Mouse (Mus musculus) gastrocnemius, postnatal 25 days (tissue): ENCODE results near the gene Gm28047. TPM values are rescaled to one million over a fixed set of nuclear protein-coding genes. Genes with fewer than 3 reads are reported as not detected.

Source experiments
- DNase-seq: peaks from one replicate; pipeline ENCODE4 v3.0.0; 2022
- total RNA-seq, 2 experiments: library from RNA; stranded (reverse); gene quantifications; 1 replicate in 1 of 2; 2 replicates in 1 of 2; pipeline ENCODE4 v1.2.3; 2021

Gm28047 gene
- total RNA-seq, 2 experiments from 2014 or later = 1.0 TPM; not detected in 1

DNA sequence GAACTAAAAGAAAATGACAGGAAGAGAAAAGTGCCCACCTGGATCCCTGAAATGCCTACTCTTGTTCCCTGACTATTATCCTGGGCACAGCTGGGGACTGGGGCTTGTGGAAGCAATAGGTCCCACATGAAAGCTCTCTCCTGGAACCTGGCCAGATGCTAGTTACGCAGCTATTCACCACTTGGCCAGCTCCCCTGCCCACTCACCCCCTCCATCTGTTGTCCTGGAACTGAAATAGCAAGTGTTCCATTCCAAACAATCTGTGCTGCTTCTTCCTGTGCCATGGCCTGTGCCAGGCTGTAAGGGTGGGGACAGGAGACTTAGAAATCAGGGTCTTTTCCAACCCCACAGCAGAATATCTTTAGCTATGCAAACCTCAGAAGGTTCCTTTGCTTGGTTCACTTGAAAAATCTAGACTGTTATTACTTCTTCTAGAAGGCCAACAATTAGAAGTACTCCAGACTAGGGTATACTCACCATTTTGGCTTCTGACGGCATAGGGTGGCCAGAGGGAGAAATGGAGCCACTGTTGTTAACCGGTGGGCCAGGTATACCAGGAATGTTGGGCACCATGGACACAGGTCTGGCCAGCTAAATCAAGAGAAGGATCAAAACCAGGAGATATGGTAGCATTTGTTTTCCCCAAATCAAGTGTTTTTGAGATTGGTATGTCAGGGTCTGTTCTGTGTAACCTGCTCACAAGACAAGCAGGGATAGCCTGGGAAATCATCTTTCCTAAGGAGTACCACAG, 78.0 kb downstream of the Gm28047 start:
- DNase-seq = peak; percentile 34

- DNase-seq = no peak
Observed at GRCm38 (mm10) chr15:102546246-102546645, 78.6 kb downstream of the Gm28047 start.

GRCm38 (mm10) chr15:102544801-102545200, 80.1 kb downstream of the Gm28047 start:
- DNase-seq = no peak

- DNase-seq = no peak
Observed at GRCm38 (mm10) chr15:102533926-102534325, 90.9 kb downstream of the Gm28047 start.

GRCm38 (mm10) chr15:102532106-102532900, 92.6 kb downstream of the Gm28047 start:
- DNase-seq = no peak

DNA sequence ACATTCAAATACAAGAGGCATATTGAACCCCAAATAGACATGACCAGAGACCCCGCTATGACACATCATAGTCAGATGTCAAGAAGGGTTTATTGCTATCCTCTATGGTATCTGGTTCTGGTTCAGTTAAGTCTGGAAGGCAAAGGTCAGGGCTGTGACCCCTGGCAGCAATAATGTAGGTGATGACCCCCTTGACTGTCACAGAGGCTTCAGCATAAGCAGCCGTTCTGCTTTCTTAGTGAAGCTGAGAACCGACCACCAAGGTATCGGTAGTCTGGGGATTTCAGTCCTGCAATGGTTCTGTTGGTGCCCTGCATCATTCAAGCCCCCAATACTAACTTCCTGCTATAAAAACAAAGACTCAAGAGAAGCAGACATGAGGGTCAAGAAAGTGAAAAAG, 93.3 kb downstream of the Gm28047 start:
- no peak for DNase-seq

- DNase-seq = no peak
Observed at GRCm38 (mm10) chr15:102530566-102530965, 94.3 kb downstream of the Gm28047 start.

DNA sequence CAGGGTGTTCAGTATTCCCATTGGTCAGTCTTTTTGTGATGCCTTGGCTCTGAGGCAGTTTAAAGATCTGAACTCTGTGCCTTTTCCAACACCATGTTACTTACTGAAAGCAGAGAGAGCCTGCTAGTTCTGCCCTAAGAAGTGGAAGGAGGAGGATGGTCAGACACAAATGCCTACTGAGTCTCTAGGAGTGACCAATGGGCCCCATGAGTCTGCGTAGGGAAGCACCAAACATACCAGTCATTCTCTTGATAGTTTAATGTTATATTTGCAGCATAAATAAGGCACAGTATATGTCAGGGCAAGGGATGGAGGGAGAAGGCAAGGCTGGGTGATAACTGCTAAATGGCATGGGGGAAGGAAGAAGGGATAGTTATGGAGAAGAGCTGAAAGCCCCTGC, 96.5 kb downstream of the Gm28047 start:
- no peak for DNase-seq

GRCm38 (mm10) chr15:102527936-102528335, 96.9 kb downstream of the Gm28047 start:
- no peak for DNase-seq

GRCm38 (mm10) chr15:102526111-102527002, 98.5 kb downstream of the Gm28047 start:
- no peak for DNase-seq

DNA sequence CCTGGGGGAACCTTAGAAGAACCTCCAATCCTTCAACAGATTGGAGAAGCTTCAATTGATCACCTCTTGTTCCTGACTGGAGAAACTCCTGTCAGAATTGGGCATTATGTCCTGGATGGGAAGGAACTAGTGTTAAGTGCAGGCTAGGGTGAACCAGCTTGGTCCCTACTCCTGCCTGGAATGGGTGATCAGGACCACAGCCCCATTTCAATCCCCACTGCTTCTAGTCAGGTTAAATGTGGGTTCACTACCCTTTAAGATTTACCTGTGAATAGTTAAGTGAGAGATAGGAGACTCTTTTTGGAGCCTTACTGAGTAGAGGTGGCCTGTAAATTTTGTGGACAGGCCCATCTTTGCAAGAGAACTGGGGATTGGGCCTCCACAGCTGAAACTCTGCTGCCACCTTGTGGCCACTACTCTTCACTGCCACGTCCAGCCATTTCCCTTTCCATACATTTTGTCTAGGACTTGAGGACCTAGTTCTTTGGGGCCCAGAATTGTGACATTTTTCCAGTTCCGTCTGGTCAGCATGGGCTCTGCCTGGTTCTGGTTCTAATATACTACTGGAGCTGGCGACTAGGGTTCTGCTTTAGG, 99.9 kb downstream of the Gm28047 start, which contains the start of gene Npff:
Gene Npff (minus strand): TSS at position 51 of the 594 bp plus-strand sequence.
- no peak for DNase-seq

GRCm38 (mm10) chr15:102521480-102521879, 103.4 kb downstream of the Gm28047 start:
- no peak for DNase-seq

DNA sequence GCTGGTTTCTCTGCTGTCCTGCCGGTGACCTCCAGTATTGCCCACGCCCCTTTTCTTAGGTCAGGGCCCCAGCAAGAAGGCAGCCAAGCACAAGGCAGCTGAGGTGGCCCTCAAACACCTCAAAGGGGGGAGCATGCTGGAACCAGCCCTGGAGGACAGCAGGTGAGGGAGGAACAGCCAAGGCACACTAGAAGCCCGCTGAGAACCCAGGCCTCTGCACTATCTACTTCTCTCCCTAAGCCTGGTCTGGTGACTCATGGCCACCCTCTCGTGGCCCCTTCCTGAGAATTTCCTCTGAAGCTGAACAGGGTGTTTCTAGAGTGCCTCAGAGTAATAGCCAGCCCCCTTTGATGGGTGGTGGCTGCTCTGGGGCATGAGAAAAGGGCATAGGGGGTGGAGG, 104.5 kb downstream of the Gm28047 start:
- DNase-seq = no peak

DNA sequence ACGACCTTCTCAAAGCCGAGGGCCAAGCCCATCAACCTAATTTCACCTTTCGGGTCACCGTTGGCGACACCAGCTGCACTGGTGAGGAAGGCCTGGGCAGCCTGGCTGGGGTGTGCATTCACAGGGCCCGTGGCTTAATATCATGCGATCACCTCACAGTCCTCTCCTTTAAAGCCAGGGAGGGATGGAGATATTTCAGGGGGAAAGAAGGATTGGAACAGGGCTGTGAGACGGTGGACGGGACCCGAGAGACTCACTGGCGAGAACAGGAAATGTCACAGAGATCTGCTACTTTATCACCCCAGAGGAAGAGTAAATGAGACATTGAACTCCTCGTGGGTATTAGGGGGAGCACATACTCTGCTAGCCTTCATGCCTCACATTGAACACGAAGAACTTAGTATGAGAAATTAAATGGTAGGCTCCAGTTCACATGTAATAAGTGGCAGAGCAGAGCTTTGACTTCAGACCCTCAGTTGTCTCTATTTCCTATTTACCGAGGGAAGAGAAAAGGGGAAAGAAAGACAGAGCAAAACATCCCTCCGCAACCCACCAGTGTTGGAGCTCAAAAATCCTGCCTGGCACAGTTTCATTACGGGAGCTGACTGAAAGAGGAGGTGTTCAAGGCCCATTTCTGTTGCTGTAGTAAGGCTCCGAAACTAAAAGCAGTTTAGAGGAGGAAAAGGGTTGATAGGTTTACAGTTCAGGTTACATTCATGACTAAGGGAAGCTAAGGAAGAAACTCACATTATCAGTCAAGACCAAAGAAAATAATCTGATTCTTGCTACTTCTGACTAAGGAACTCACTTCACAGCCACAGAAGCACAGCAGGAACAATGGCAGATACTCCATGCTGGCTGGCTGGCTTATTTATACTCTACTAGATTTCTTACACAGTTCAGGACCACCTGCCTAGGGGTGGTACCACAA, 105.4 kb downstream of the Gm28047 start:
- no peak for DNase-seq

DNA sequence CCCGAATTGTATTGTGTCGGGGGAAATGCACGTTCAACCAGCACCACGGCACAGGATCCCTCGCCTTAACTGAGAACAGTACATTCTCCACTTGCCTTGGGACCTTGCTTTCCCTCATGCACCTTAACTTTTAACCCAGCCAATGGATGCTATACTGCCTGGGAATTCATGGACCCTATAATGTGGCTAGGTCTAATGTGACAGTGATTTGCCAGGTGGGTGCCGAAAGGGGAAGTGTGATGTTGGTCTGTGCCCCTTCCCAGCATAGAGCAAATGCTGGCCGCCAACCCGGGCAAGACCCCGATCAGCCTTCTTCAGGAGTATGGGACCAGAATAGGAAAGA, 106.0 kb downstream of the Gm28047 start:
- no peak for DNase-seq

DNA sequence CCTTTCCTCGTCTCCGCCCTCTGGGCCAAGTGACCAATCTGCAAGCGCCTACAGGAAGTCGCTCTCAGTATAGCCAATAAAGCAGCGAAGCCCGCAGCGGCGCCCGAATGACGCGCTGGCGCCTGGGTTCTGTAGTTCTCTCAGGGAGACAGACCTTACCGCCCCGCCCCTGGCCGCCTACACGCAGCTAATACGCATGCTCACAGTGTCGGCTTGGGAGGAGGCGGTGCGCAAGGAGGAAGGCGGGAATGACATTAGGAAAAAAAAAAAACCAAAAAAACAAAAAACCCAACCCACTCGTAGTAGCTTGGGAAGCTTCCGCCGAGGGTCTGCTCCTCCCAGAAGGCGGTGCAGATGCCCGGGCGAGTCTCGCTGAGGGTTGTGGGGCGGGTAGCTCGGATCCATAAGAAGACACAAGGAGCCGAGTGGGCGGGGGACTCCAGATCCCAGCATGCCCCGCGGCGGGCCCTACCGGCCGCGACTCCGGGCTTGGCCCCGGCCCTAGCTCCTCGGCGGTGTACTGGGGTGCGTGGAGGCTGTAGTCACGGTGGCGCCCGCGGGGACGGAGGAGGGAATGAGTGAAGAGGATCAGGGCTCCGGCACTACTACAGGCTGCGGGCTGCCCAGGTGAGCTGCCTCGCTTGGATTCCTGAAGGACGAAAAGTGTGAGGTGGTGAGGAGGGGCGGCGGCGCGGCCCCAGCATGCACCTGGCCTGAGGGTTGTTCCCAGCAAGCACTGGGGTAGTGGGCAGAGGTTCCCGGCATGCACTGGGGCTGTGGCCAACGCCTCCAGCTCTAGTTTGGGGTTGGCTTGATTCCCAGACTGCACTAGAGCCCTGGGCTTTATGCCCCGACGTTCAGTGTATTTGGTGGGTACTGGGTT, 106.7 kb downstream of the Gm28047 start, which contains the start of gene Tarbp2:
Gene Tarbp2 (plus strand): TSS at position 217 of the 883 bp plus-strand sequence.
- DNase-seq = peak; percentile 100

- DNase-seq = no peak
Observed at GRCm38 (mm10) chr15:102517631-102517975, 107.3 kb downstream of the Gm28047 start.

GRCm38 (mm10) chr15:102516728-102517404, 108.0 kb downstream of the Gm28047 start, which contains the start of gene Map3k12:
TSS of gene Map3k12 (minus strand) at chr15:102517064.
- DNase-seq = peak; percentile 79

GRCm38 (mm10) chr15:102516293-102516692, 108.6 kb downstream of the Gm28047 start:
- no peak for DNase-seq
